Mouse (Mus musculus): ENCODE measurements at regions not wholly inside any gene's neighbourhood (a gene's known extent, or its start where the extent isn't known, plus 50 kb on each side); places are given as distances from the start of the nearest gene placed in this dataset.

DNA sequence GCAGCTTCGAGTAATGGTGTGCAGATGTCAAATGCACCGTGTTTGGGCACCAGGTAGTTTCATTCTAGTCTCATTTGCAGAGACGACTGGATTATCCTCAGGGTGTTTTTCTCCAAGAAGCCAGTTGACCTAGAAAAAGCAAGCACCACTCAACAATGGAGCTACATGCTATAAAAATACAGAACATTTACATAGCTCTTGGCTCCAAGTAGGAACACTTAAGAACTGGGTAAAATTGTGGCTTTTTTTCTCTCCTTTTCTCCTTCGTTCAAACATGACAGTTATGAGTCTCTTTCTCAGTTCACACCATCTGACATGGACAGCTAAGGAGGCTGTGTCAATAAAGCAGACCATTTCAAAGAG, 485.8 kb downstream of the Slc4a3 start:
- 49% methylated on average over 4 of the region's 4 CpGs for WGBS
- Histone ChIP-seq H3K27ac (ENCODE audit: low read depth, low read length) (no peak overlapping the region), H3K27me3 (replicated peaks; ENCODE audit: control insufficient read depth, insufficient read depth, low read length) (no peaks in the 10 kb centered on the region), H3K9me3 (ENCODE audit: control insufficient read depth) (no peaks in the 10 kb centered on the region), H3K9ac (ENCODE audit: low read depth, low read length) (no peak overlapping the region), H3K36me3 (ENCODE audit: control insufficient read depth, insufficient read depth) (no peaks in the 10 kb centered on the region), H3K4me3 (ENCODE audit: low read depth, low read length) (no peak overlapping the region), H3K4me1 (replicated peaks; ENCODE audit: control insufficient read depth, insufficient read depth, low read length) (no peaks in the 10 kb centered on the region), H3K4me2 (replicated peaks; ENCODE audit: low read depth) (no peak overlapping the region)
- no peak for ATAC-seq
- TF ChIP-seq CTCF (IDR thresholded peaks at IDR 0.05; ENCODE audit: low read depth), result no peak

GRCm38 (mm10) chr1:76032626-76033025, 486.6 kb downstream of the Slc4a3 start:
- Histone ChIP-seq H3K4me2 (replicated peaks; ENCODE audit: low read depth) (no peak overlapping the region), H3K9me3 (ENCODE audit: control insufficient read depth) (no peaks in the 10 kb centered on the region), H3K4me3 (ENCODE audit: low read depth, low read length) (no peak overlapping the region), H3K9ac (ENCODE audit: low read depth, low read length) (no peak overlapping the region), H3K4me1 (replicated peaks; ENCODE audit: control insufficient read depth, insufficient read depth, low read length) (no peaks in the 10 kb centered on the region), H3K36me3 (ENCODE audit: control insufficient read depth, insufficient read depth) (no peaks in the 10 kb centered on the region), H3K27me3 (replicated peaks; ENCODE audit: control insufficient read depth, insufficient read depth, low read length) (no peaks in the 10 kb centered on the region), H3K27ac (ENCODE audit: low read depth, low read length) (no peak overlapping the region)
- TF ChIP-seq CTCF (IDR thresholded peaks at IDR 0.05; ENCODE audit: low read depth), result no peak
- WGBS, result 76% methylated on average over 3 of the region's 3 CpGs
- no peak for ATAC-seq

DNA sequence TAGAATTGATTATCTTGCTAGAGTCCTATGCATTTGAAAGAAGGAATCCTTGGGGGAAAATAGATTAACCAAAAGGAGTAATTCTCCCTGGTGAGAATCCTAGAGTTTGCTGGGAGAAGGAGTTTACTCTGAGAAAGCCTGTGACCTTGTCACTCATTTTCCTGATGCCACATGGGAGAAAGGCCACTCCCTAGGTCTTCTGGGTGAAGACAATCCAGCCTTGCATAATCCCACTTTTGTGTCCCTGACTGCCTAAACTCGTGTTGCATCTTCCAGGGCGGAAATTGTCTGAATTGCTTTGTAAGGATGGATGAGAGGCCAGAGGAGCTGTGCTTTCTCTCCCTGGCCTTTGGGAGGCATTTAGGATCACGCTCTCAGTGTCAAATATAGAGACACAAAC, 490.2 kb downstream of the Slc4a3 start:
- Histone ChIP-seq H3K27me3 (replicated peaks; ENCODE audit: control insufficient read depth, insufficient read depth, low read length) (no peaks in the 10 kb centered on the region), H3K4me3 (ENCODE audit: low read depth, low read length) (no peak overlapping the region), H3K36me3 (ENCODE audit: control insufficient read depth, insufficient read depth) (no peaks in the 10 kb centered on the region), H3K27ac (ENCODE audit: low read depth, low read length) (no peak overlapping the region), H3K9me3 (ENCODE audit: control insufficient read depth) (no peaks in the 10 kb centered on the region), H3K9ac (ENCODE audit: low read depth, low read length) (no peak overlapping the region), H3K4me1 (replicated peaks; ENCODE audit: control insufficient read depth, insufficient read depth, low read length) (no peaks in the 10 kb centered on the region), H3K4me2 (replicated peaks; ENCODE audit: low read depth) (no peak overlapping the region)
- TF ChIP-seq CTCF (IDR thresholded peaks at IDR 0.05; ENCODE audit: low read depth), result no peak
- ATAC-seq, result no peak
- WGBS, result 67% methylated on average over 3 of the region's 3 CpGs

DNA sequence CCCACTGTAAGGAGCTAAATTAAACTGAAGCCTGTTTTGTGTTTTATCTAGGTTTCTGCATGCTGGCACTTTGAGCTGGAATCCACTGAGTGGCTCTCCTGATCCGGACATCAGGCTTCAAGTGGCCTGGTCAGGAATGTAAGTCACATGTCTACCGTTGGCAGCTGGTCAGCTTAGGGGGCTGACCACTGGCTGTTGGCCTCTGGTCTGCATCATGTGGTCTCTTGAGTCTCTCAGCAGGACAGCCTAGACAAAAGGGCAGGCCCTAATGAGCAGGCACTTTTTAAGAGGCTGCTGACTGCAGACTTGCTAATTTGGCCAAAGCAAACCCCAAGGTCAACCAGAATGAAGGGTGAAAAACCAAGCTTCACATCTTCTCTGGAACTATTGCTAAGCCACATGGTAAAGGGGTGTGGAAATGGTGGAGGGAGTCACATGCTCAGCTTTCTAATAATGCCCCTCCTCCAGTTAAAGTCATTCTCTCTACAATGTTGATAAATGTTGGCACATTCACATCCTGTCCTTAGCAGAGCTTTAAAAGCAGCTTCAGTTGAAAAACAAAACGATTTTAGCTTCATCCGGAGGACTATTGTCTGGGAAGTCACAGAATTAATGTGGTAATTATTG, 493.1 kb downstream of the Slc4a3 start:
- Histone ChIP-seq H3K4me1 (replicated peaks; ENCODE audit: control insufficient read depth, insufficient read depth, low read length) (no peaks in the 10 kb centered on the region), H3K4me3 (ENCODE audit: low read depth, low read length) (no peak overlapping the region), H3K9me3 (ENCODE audit: control insufficient read depth) (no peaks in the 10 kb centered on the region), H3K4me2 (replicated peaks; ENCODE audit: low read depth) (no peak overlapping the region), H3K27me3 (replicated peaks; ENCODE audit: control insufficient read depth, insufficient read depth, low read length) (no peaks in the 10 kb centered on the region), H3K9ac (ENCODE audit: low read depth, low read length) (no peak overlapping the region), H3K27ac (ENCODE audit: low read depth, low read length) (no peak overlapping the region), H3K36me3 (ENCODE audit: control insufficient read depth, insufficient read depth) (no peaks in the 10 kb centered on the region)
- TF ChIP-seq CTCF (IDR thresholded peaks at IDR 0.05; ENCODE audit: low read depth), result 0 out of 2 replicates have a peak, but pooled peaks have one; percentile 22
- ATAC-seq, result no peak
- WGBS, result 52% methylated on average over 4 of the region's 4 CpGs

DNA sequence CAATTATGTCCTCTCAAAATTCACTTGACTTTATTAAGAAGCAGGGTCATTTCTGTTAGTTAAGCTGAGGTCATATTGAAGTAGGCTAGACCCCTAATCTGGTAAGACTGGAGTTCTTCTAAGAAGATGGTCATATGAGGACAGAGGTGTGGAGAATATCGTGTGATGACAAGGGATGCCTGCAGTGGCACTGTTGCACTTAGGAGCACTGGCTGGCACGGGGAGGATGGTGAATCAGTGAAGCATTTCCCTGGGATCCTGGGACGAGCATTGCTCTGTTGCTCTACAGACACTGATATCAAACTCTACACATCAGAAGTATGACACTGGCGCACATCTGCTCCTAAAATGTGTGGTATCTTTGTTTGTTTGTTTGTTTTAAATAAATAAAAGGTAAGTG, 493.6 kb downstream of the Slc4a3 start:
- H3K36me3 ChIP-seq (ENCODE audit: control insufficient read depth, insufficient read depth), result no peaks in the 10 kb centered on the region
- no peak overlapping the region for H3K9ac ChIP-seq (ENCODE audit: low read depth, low read length)
- H3K4me2 ChIP-seq (replicated peaks; ENCODE audit: low read depth), result no peak overlapping the region
- 86% methylated on average over 4 of the region's 4 CpGs for WGBS
- H3K27me3 ChIP-seq (replicated peaks; ENCODE audit: control insufficient read depth, insufficient read depth, low read length), result no peaks in the 10 kb centered on the region
- H3K4me3 ChIP-seq (ENCODE audit: low read depth, low read length), result no peak overlapping the region
- H3K4me1 ChIP-seq (replicated peaks; ENCODE audit: control insufficient read depth, insufficient read depth, low read length), result no peaks in the 10 kb centered on the region
- ATAC-seq, result no peak
- H3K27ac ChIP-seq (ENCODE audit: low read depth, low read length), result no peak overlapping the region
- 0 out of 2 replicates have a peak, but pooled peaks have one; percentile 10 for TF ChIP-seq CTCF (IDR thresholded peaks at IDR 0.05; ENCODE audit: low read depth)
- H3K9me3 ChIP-seq (ENCODE audit: control insufficient read depth), result no peaks in the 10 kb centered on the region

GRCm38 (mm10) chr1:76050264-76050663, 504.2 kb downstream of the Slc4a3 start:
- Histone ChIP-seq H3K9ac (ENCODE audit: low read depth, low read length) (no peak overlapping the region), H3K27me3 (replicated peaks; ENCODE audit: control insufficient read depth, insufficient read depth, low read length) (no peaks in the 10 kb centered on the region), H3K4me2 (replicated peaks; ENCODE audit: low read depth) (no peak overlapping the region), H3K9me3 (ENCODE audit: control insufficient read depth) (no peaks in the 10 kb centered on the region), H3K27ac (ENCODE audit: low read depth, low read length) (no peak overlapping the region), H3K36me3 (ENCODE audit: control insufficient read depth, insufficient read depth) (no peaks in the 10 kb centered on the region), H3K4me3 (ENCODE audit: low read depth, low read length) (no peak overlapping the region), H3K4me1 (replicated peaks; ENCODE audit: control insufficient read depth, insufficient read depth, low read length) (no peaks in the 10 kb centered on the region)
- 71% methylated on average over 1 of the region's 1 CpGs for WGBS
- TF ChIP-seq CTCF (IDR thresholded peaks at IDR 0.05; ENCODE audit: low read depth), result no peak
- no peak for ATAC-seq
